Mouse (Mus musculus) ES-Bruce4 (cell line): ENCODE data around the gene Tmc2. TPM values are rescaled to one million over a fixed set of nuclear protein-coding genes. Genes with fewer than 3 reads are reported as not detected.
A peak's percentile ranks its signal among the peaks of the same experiment; 100 is the strongest.

ENCODE experiments used
- H3K27ac ChIP-seq: 2 replicates; pipeline ENCODE4 v1.5.1; 2012; ENCODE audit warnings: low read length, inconsistent platforms; ENCODE audit not compliant: insufficient read depth
- H3K27me3 ChIP-seq: 2 replicates; pipeline ENCODE4 v1.6.1; 2012; ENCODE audit warnings: mild to moderate bottlenecking, low read length, inconsistent platforms; ENCODE audit not compliant: control insufficient read depth, poor library complexity, insufficient read depth, severe bottlenecking
- H3K36me3 ChIP-seq: 2 replicates; pipeline ENCODE4 v1.6.1; 2012; ENCODE audit warnings: inconsistent platforms, mild to moderate bottlenecking, low read length, moderate library complexity; ENCODE audit not compliant: control insufficient read depth, poor library complexity, insufficient read depth, severe bottlenecking
- H3K4me1 ChIP-seq: one replicate; pipeline ENCODE4 v1.8.1; 2011; ENCODE audit warnings: low read length; ENCODE audit not compliant: control insufficient read depth, insufficient read depth
- H3K4me3 ChIP-seq: 2 replicates; pipeline ENCODE4 v1.5.1; 2011; ENCODE audit warnings: low read depth, mild to moderate bottlenecking, low read length
- H3K9ac ChIP-seq: 2 replicates; pipeline ENCODE4 v1.6.1; 2012; ENCODE audit warnings: low read depth, mild to moderate bottlenecking, inconsistent platforms; ENCODE audit not compliant: poor library complexity, severe bottlenecking
- H3K9me3 ChIP-seq: replicated peaks from 2 replicates; pipeline ENCODE4 v1.6.1; 2012; ENCODE audit warnings: mild to moderate bottlenecking, low read length, inconsistent platforms; ENCODE audit not compliant: control insufficient read depth, poor library complexity, insufficient read depth, severe bottlenecking
- CTCF ChIP-seq: IDR thresholded peaks from one replicate; pipeline ENCODE4 v1.8.1; 2011; ENCODE audit warnings: low read depth, low read length
- EP300 ChIP-seq: IDR thresholded peaks from 2 replicates; pipeline ENCODE4 v1.6.1; 2011; ENCODE audit warnings: low read depth, low read length; ENCODE audit not compliant: insufficient read depth
- POLR2A ChIP-seq: IDR thresholded peaks from one replicate; pipeline ENCODE4 v1.8.1; 2011; ENCODE audit warnings: low read length; ENCODE audit not compliant: insufficient read depth
- polyA plus RNA-seq: library from polyadenylated mRNA; stranded (reverse); fragments of >200 nt; gene quantifications from 2 replicates; pipeline ENCODE4 v1.2.4, GENCODE M21; 2011; ENCODE audit warnings: low read depth; ENCODE audit not compliant: missing spikeins, insufficient read depth, insufficient read length

The Tmc2 gene
- polyA plus RNA-seq, 1 experiment = not detected

- Histone ChIP-seq H3K9ac (no peak overlapping the region), H3K4me1 (no peaks in the 10 kb centered on the region), H3K27ac (peak overlapping the region; percentile 25; the same call in 1 of the 2 replicates), H3K4me3 (no peak overlapping the region), H3K36me3 (no peaks in the 10 kb centered on the region), H3K9me3 (no peaks in the 10 kb centered on the region), H3K27me3 (no peaks in the 10 kb centered on the region)
- TF ChIP-seq EP300 (no peak), POLR2A (no peak), CTCF (no peak)
Measured at GRCm38 (mm10) chr2:130289086-130289485, 94.1 kb downstream of the Tmc2 start.

- Histone ChIP-seq H3K27ac (no peak overlapping the region), H3K4me3 (peak overlapping the region; percentile 29; the same call in 1 of the 2 replicates), H3K27me3 (0 out of 2 replicates have a peak, but pooled peaks cover 3% of the 10 kb centered on the region), H3K4me1 (no peaks in the 10 kb centered on the region), H3K36me3 (no peaks in the 10 kb centered on the region), H3K9me3 (no peaks in the 10 kb centered on the region), H3K9ac (peak overlapping the region; percentile 54)
- TF ChIP-seq CTCF = peak; percentile 49
- TF ChIP-seq POLR2A = no peak
Measured at GRCm38 (mm10) chr2:130291434-130291833, 96.4 kb downstream of the Tmc2 start.

GRCm38 (mm10) chr2:130293009-130293408, 98.0 kb downstream of the Tmc2 start:
- H3K4me1 ChIP-seq = no peaks in the 10 kb centered on the region
- no peaks in the 10 kb centered on the region for H3K36me3 ChIP-seq
- no peaks in the 10 kb centered on the region for H3K9me3 ChIP-seq
- no peak overlapping the region for H3K9ac ChIP-seq
- TF ChIP-seq EP300 (no peak), POLR2A (no peak), CTCF (no peak)
- H3K4me3 ChIP-seq = no peak overlapping the region
- 0 out of 2 replicates have a peak, but pooled peaks cover 3% of the 10 kb centered on the region for H3K27me3 ChIP-seq
- no peak overlapping the region for H3K27ac ChIP-seq

- no peaks in the 10 kb centered on the region for H3K36me3 ChIP-seq
- no peak overlapping the region for H3K27ac ChIP-seq
- TF ChIP-seq EP300 (no peak), CTCF (no peak), POLR2A (no peak)
- H3K9ac ChIP-seq = no peak overlapping the region
- H3K4me3 ChIP-seq = no peak overlapping the region
- H3K27me3 ChIP-seq = 0 out of 2 replicates have a peak, but pooled peaks cover 3% of the 10 kb centered on the region
- H3K4me1 ChIP-seq = no peaks in the 10 kb centered on the region
- H3K9me3 ChIP-seq = no peaks in the 10 kb centered on the region
Measured at GRCm38 (mm10) chr2:130293486-130293885, 98.5 kb downstream of the Tmc2 start.

- no peaks in the 10 kb centered on the region for H3K36me3 ChIP-seq
- H3K27me3 ChIP-seq = 0 out of 2 replicates have a peak, but pooled peaks cover 3% of the 10 kb centered on the region
- no peaks in the 10 kb centered on the region for H3K4me1 ChIP-seq
- peak overlapping the region; percentile 80 for H3K4me3 ChIP-seq
- H3K9ac ChIP-seq = peak overlapping the region; percentile 41
- no peaks in the 10 kb centered on the region for H3K9me3 ChIP-seq
- H3K27ac ChIP-seq = no peak overlapping the region
- no peak for TF ChIP-seq POLR2A
- TF ChIP-seq EP300 = no peak
- no peak for TF ChIP-seq CTCF
Measured at GRCm38 (mm10) chr2:130294218-130294935, 99.4 kb downstream of the Tmc2 start.

- Histone ChIP-seq H3K36me3 (no peaks in the 10 kb centered on the region), H3K4me3 (peak within 1 kb of the TSS; percentile 80), H3K4me1 (no peaks in the 10 kb centered on the region), H3K9ac (peak within 1 kb of the TSS; percentile 41), H3K9me3 (no peaks in the 10 kb centered on the region), H3K27me3 (0 out of 2 replicates have a peak, but pooled peaks cover 3% of the 10 kb centered on the region), H3K27ac (no peak within 1 kb of the TSS)
- TF ChIP-seq EP300 = no peak
- no peak for TF ChIP-seq POLR2A
- TF ChIP-seq CTCF = no peak
Measured at GRCm38 (mm10) chr2:130294936-130295277, 99.9 kb downstream of the Tmc2 start, which contains the start of gene Ebf4. Gene Ebf4 (plus strand): TSS chr2:130295169.
